Mouse (Mus musculus): Measurements from ENCODE around the gene Gm42372. TPM values are rescaled to one million over a fixed set of nuclear protein-coding genes. Genes with fewer than 3 reads are reported as not detected.

Gm42372 gene
- total RNA-seq (2014; rRNA removed) (34.9 and 40.0 TPM in 2 replicates), polyA plus RNA-seq (2015; fragmentation: Nextera tagmentation; extraction: Ambion mirVana) (4.0 and 5.9 TPM in 2 replicates)

- Histone ChIP-seq H3K4me2 (ENCODE audit: low read depth) (peak within 1 kb of the TSS; percentile 75), H3K9ac (peak within 1 kb of the TSS; percentile 56), H3K27ac (ENCODE audit: low read depth, low read length) (peak within 1 kb of the TSS; percentile 70), H3K4me3 (ENCODE audit: low read depth, low read length) (peak within 1 kb of the TSS; percentile 38), H3K36me3 (ENCODE audit: insufficient read depth) (no peaks in the 10 kb centered on the region), H3K4me1 (ENCODE audit: insufficient read depth) (peaks cover 31% of the 10 kb centered on the region), H3K27me3 (ENCODE audit: insufficient read depth, low read length) (no peaks in the 10 kb centered on the region), H3K9me3 (ENCODE audit: low read length) (no peaks in the 10 kb centered on the region)
- peak; percentile 94 for DNase-seq
- peak; percentile 92 for ATAC-seq
- 18% methylated on average over 26 of the region's 26 CpGs for WGBS
- no peak for TF ChIP-seq CTCF (IDR thresholded peaks at IDR 0.05; ENCODE audit: low read depth)
These were observed at the start of gene Gm42372 for GRCm38 (mm10) chr7:16982859-16983568. TSS of gene Gm42372 (plus strand) at chr7:16983086.

GRCm38 (mm10) chr7:16937312-16937711, 45.6 kb upstream of the Gm42372 start:
- no peak for DNase-seq
- 47% methylated on average over 4 of the region's 4 CpGs for WGBS
- Histone ChIP-seq H3K36me3 (ENCODE audit: insufficient read depth) (no peaks in the 10 kb centered on the region), H3K4me3 (ENCODE audit: low read depth, low read length) (no peak overlapping the region), H3K4me2 (ENCODE audit: low read depth) (no peak overlapping the region), H3K9me3 (ENCODE audit: low read length) (no peaks in the 10 kb centered on the region), H3K9ac (no peak overlapping the region), H3K27ac (ENCODE audit: low read depth, low read length) (no peak overlapping the region), H3K4me1 (ENCODE audit: insufficient read depth) (peaks cover 27% of the 10 kb centered on the region), H3K27me3 (ENCODE audit: insufficient read depth, low read length) (no peaks in the 10 kb centered on the region)
- no peak for ATAC-seq
- TF ChIP-seq CTCF (IDR thresholded peaks at IDR 0.05; ENCODE audit: low read depth): peak; percentile 56

- 0 out of 2 replicates have a peak overlapping the region, but pooled peaks have one; percentile 5 for H3K4me3 ChIP-seq (ENCODE audit: low read depth, low read length)
- no peaks in the 10 kb centered on the region for H3K36me3 ChIP-seq (ENCODE audit: insufficient read depth)
- 53% methylated on average over 17 of the region's 17 CpGs for WGBS
- peaks cover 31% of the 10 kb centered on the region for H3K4me1 ChIP-seq (ENCODE audit: insufficient read depth)
- H3K4me2 ChIP-seq (ENCODE audit: low read depth): peak overlapping the region; percentile 36
- no peaks in the 10 kb centered on the region for H3K27me3 ChIP-seq (ENCODE audit: insufficient read depth, low read length)
- H3K27ac ChIP-seq (ENCODE audit: low read depth, low read length): peak overlapping the region; percentile 72
- no peaks in the 10 kb centered on the region for H3K9me3 ChIP-seq (ENCODE audit: low read length)
- peak overlapping the region; percentile 28; the same call in 1 of the 2 replicates for H3K9ac ChIP-seq
- ATAC-seq: peak; percentile 92
- TF ChIP-seq CTCF (IDR thresholded peaks at IDR 0.05; ENCODE audit: low read depth): no peak
- peak; percentile 90 for DNase-seq
These were observed 44.6 kb upstream of the Gm42372 start for GRCm38 (mm10) chr7:16938117-16938791.

- Histone ChIP-seq H3K4me3 (ENCODE audit: low read depth, low read length) (no peak overlapping the region), H3K4me2 (ENCODE audit: low read depth) (no peak overlapping the region), H3K27ac (ENCODE audit: low read depth, low read length) (peak overlapping the region; percentile 24), H3K27me3 (ENCODE audit: insufficient read depth, low read length) (no peaks in the 10 kb centered on the region), H3K4me1 (ENCODE audit: insufficient read depth) (peaks cover 38% of the 10 kb centered on the region), H3K9me3 (ENCODE audit: low read length) (no peaks in the 10 kb centered on the region), H3K9ac (no peak overlapping the region), H3K36me3 (ENCODE audit: insufficient read depth) (no peaks in the 10 kb centered on the region)
- TF ChIP-seq CTCF (IDR thresholded peaks at IDR 0.05; ENCODE audit: low read depth): no peak
- peak; percentile 57 for DNase-seq
- peak; percentile 14; the same call in 1 of the 2 replicates for ATAC-seq
- 15% methylated on average over 7 of the region's 7 CpGs for WGBS
These were observed 42.6 kb upstream of the Gm42372 start for GRCm38 (mm10) chr7:16940292-16940691.

- H3K4me1 ChIP-seq (ENCODE audit: insufficient read depth): peaks cover 45% of the 10 kb centered on the region
- H3K36me3 ChIP-seq (ENCODE audit: insufficient read depth): no peaks in the 10 kb centered on the region
- no peak for ATAC-seq
- no peak for DNase-seq
- H3K9me3 ChIP-seq (ENCODE audit: low read length): no peaks in the 10 kb centered on the region
- WGBS: 33% methylated on average over 4 of the region's 4 CpGs
- H3K27ac ChIP-seq (ENCODE audit: low read depth, low read length): peak overlapping the region; percentile 42
- H3K9ac ChIP-seq: no peak overlapping the region
- H3K4me2 ChIP-seq (ENCODE audit: low read depth): no peak overlapping the region
- no peak overlapping the region for H3K4me3 ChIP-seq (ENCODE audit: low read depth, low read length)
- TF ChIP-seq CTCF (IDR thresholded peaks at IDR 0.05; ENCODE audit: low read depth): no peak
- no peaks in the 10 kb centered on the region for H3K27me3 ChIP-seq (ENCODE audit: insufficient read depth, low read length)
These were observed 40.0 kb upstream of the Gm42372 start for GRCm38 (mm10) chr7:16942861-16943260.

GRCm38 (mm10) chr7:16944061-16944807, 38.7 kb upstream of the Gm42372 start, which contains the start of gene Pnmal2:
TSS of gene Pnmal2 (plus strand) at chr7:16944682.
- no peaks in the 10 kb centered on the region for H3K9me3 ChIP-seq (ENCODE audit: low read length)
- H3K4me2 ChIP-seq (ENCODE audit: low read depth): peak within 1 kb of the TSS; percentile 91
- ATAC-seq (peak; percentile 89), DNase-seq (peak; percentile 96)
- WGBS: 11% methylated on average over 36 of the region's 36 CpGs
- peak within 1 kb of the TSS; percentile 83 for H3K4me3 ChIP-seq (ENCODE audit: low read depth, low read length)
- H3K9ac ChIP-seq: peak within 1 kb of the TSS; percentile 97
- no peak for TF ChIP-seq CTCF (IDR thresholded peaks at IDR 0.05; ENCODE audit: low read depth)
- H3K27ac ChIP-seq (ENCODE audit: low read depth, low read length): peak within 1 kb of the TSS; percentile 95
- H3K36me3 ChIP-seq (ENCODE audit: insufficient read depth): no peaks in the 10 kb centered on the region
- peaks cover 50% of the 10 kb centered on the region for H3K4me1 ChIP-seq (ENCODE audit: insufficient read depth)
- H3K27me3 ChIP-seq (ENCODE audit: insufficient read depth, low read length): no peaks in the 10 kb centered on the region
